Mouse (Mus musculus) limb, embryonic 12.5 days (tissue): ENCODE measurements around the gene Grb10. TPM values are rescaled to one million over a fixed set of nuclear protein-coding genes. Genes with fewer than 3 reads are reported as not detected.
A peak's percentile ranks its signal among the peaks of the same experiment; 100 is the strongest.

Experiments used
- ATAC-seq: fragments of 200-750 bp; cut with Nextera tagmentation; 2 replicates; pipeline ENCODE4 v1.8.0; 2017; ENCODE audit warnings: low read depth, moderate TSS enrichment; ENCODE audit not compliant: insufficient number of reproducible peaks, insufficient read depth, low FRiP score, low TSS enrichment
- H3K27ac ChIP-seq: fragments of 300-500 bp; sonication (generic); 2 replicates; pipeline ENCODE4 v1.5.1; 2016; ENCODE audit warnings: mild to moderate bottlenecking, moderate library complexity
- H3K27me3 ChIP-seq: fragments of 300-500 bp; sonication (generic); 2 replicates; pipeline ENCODE4 v1.6.1; 2016; ENCODE audit warnings: mild to moderate bottlenecking, moderate library complexity
- H3K36me3 ChIP-seq: fragments of 300-500 bp; sonication (generic); 2 replicates; pipeline ENCODE4 v1.6.1; 2016; ENCODE audit warnings: mild to moderate bottlenecking, moderate library complexity
- H3K4me1 ChIP-seq: fragments of 300-500 bp; sonication (generic); replicated peaks from 2 replicates; pipeline ENCODE4 v1.6.1; 2016
- H3K4me2 ChIP-seq: fragments of 300-500 bp; sonication (generic); 2 replicates; pipeline ENCODE4 v1.6.1; 2016; ENCODE audit warnings: mild to moderate bottlenecking, moderate library complexity
- H3K4me3 ChIP-seq: fragments of 300-500 bp; sonication (generic); replicated peaks from 2 replicates; pipeline ENCODE4 v1.5.1; 2016; ENCODE audit warnings: mild to moderate bottlenecking
- H3K9ac ChIP-seq: fragments of 300-500 bp; sonication (generic); replicated peaks from 2 replicates; pipeline ENCODE4 v1.6.1; 2016; ENCODE audit warnings: mild to moderate bottlenecking, moderate library complexity
- H3K9me3 ChIP-seq: fragments of 300-500 bp; sonication (generic); 2 replicates; pipeline ENCODE4 v1.6.1; 2016; ENCODE audit warnings: mild to moderate bottlenecking, moderate library complexity
- WGBS: fragments of 180-500 bp; shearing (Covaris S2); methylation state at CpG from one replicate; pipeline ENCODE4 v1.1.7; 2016; 5-methylcytosine and 5-hydroxymethylcytosine counted together
- polyA plus RNA-seq: library from polyadenylated mRNA; unstranded; fragments of >200 nt; fragmentation: Nextera tagmentation; extraction: Ambion mirVana; gene quantifications from 2 replicates; pipeline ENCODE4 v1.2.1, GENCODE M21; 2016

Gene Grb10
- polyA plus RNA-seq, 1 experiment from 2014 or later: 546 TPM

DNA sequence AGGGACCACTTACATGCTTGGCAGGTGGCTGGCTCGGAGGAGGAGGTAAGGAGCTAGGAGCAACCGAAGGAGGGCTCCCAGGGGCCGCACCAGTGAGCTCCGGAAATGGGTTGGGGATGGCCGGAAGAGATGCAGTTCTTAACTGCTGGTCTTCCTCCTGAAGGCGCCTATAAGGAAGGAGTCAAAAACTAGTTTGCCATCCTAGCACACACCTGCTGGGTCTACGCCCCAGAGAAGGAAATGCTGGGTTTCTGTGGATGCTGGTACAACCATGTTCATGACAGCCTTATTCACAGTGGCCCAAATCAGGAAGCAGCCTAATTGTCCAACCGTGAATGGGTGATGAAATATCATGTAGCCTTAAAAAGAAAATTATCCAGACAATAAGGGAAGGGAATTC is 71.0 kb downstream of the Grb10 start:
- H3K4me1 ChIP-seq: peaks cover 8% of the 10 kb centered on the region
- no peak overlapping the region for H3K9ac ChIP-seq
- no peaks in the 10 kb centered on the region for H3K27me3 ChIP-seq
- H3K9me3 ChIP-seq: 0 out of 2 replicates have a peak, but pooled peaks cover 6% of the 10 kb centered on the region
- no peak for ATAC-seq
- 93% methylated on average over 8 of the region's 8 CpGs for WGBS
- no peak overlapping the region for H3K4me3 ChIP-seq
- H3K27ac ChIP-seq: no peak overlapping the region
- no peak overlapping the region for H3K4me2 ChIP-seq
- H3K36me3 ChIP-seq: peaks cover 85% of the 10 kb centered on the region

DNA sequence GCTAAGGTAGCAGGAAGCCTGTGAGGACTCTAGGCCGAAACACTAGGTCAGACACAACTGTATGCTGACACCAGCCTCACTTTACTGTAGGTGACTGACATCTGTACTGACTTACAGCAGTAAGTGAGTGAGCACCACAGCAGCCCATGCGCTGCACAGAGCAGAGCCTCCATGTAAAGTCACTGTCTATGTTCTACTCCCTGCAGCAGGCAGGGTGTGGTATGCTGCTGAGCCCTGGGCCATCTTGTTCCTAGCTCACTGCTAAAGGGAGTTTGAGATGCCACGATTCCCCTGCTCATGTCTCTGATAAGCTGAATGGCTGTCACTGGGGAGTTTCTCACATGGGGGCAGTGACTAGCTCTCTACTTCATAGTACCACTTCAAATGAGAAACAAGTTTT is 72.3 kb downstream of the Grb10 start:
- Histone ChIP-seq H3K9ac (no peak overlapping the region), H3K4me1 (peaks cover 16% of the 10 kb centered on the region), H3K36me3 (peaks cover 73% of the 10 kb centered on the region), H3K27ac (peak overlapping the region; percentile 54; the same call in 1 of the 2 replicates), H3K4me3 (no peak overlapping the region), H3K9me3 (0 out of 2 replicates have a peak, but pooled peaks cover 2% of the 10 kb centered on the region), H3K27me3 (no peaks in the 10 kb centered on the region), H3K4me2 (no peak overlapping the region)
- 88% methylated on average over 3 of the region's 3 CpGs for WGBS
- ATAC-seq: no peak

GRCm38 (mm10) chr11:11965501-11966125 is 72.9 kb downstream of the Grb10 start:
- Histone ChIP-seq H3K4me3 (no peak overlapping the region), H3K27me3 (no peaks in the 10 kb centered on the region), H3K4me2 (no peak overlapping the region), H3K27ac (peak overlapping the region; percentile 54; the same call in 1 of the 2 replicates), H3K4me1 (peaks cover 22% of the 10 kb centered on the region), H3K9me3 (no peaks in the 10 kb centered on the region), H3K9ac (no peak overlapping the region), H3K36me3 (peaks cover 68% of the 10 kb centered on the region)
- WGBS: 74% methylated on average over 12 of the region's 12 CpGs
- no peak for ATAC-seq

DNA sequence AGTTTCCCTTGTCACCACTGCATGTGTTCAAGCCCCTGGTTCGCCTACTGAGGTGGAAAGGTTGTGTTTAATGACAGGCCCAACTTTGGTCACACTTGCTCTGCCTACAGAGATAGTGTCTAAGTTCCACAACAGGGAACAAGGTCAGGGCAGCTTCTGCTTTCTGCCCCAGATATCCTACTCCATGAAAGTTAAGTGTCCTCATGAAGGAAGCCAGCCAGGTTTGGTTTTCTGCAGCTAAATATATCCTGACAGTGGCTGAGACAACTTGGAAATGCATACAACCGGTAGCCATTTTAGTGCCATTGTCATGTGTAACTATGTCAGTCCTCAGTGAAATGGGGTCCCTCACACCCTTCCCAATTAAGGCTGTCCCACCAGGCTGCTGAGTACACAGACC is 73.8 kb downstream of the Grb10 start:
- Histone ChIP-seq H3K4me2 (no peak overlapping the region), H3K9ac (no peak overlapping the region), H3K27ac (0 out of 2 replicates have a peak overlapping the region, but pooled peaks have one; percentile 4), H3K4me1 (peaks cover 31% of the 10 kb centered on the region), H3K27me3 (no peaks in the 10 kb centered on the region), H3K9me3 (no peaks in the 10 kb centered on the region), H3K4me3 (no peak overlapping the region), H3K36me3 (peaks cover 66% of the 10 kb centered on the region)
- ATAC-seq: no peak
- 95% methylated on average over 2 of the region's 2 CpGs for WGBS

GRCm38 (mm10) chr11:11963587-11963986 is 74.9 kb downstream of the Grb10 start:
- Histone ChIP-seq H3K4me2 (no peak overlapping the region), H3K27me3 (no peaks in the 10 kb centered on the region), H3K4me3 (no peak overlapping the region), H3K27ac (0 out of 2 replicates have a peak overlapping the region, but pooled peaks have one; percentile 26), H3K36me3 (peaks cover 56% of the 10 kb centered on the region), H3K9ac (no peak overlapping the region), H3K4me1 (peaks cover 33% of the 10 kb centered on the region), H3K9me3 (no peaks in the 10 kb centered on the region)
- 75% methylated on average over 3 of the region's 3 CpGs for WGBS
- ATAC-seq: no peak

DNA sequence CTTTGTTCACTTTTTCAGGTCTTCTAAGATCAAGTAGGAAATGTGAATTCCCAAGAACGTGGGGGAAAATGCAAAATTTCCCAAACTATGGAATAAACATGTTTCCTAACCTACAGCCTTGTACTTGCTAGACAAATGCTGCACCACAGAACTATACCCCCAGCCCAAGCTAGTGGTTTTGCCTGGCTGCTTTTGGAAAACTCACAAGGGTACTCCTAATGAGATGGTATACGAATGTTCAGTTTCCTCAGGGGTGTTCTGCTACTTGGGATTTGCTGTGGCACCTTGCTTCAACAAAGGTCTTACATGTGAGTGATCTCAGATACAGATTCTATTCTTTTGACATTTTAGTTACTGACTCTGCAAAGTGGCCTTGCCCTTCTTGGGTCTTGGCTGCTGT is 75.4 kb downstream of the Grb10 start:
- H3K27ac ChIP-seq: peak overlapping the region; percentile 26; the same call in 1 of the 2 replicates
- peaks cover 51% of the 10 kb centered on the region for H3K36me3 ChIP-seq
- H3K4me2 ChIP-seq: no peak overlapping the region
- H3K4me3 ChIP-seq: no peak overlapping the region
- H3K27me3 ChIP-seq: no peaks in the 10 kb centered on the region
- no peak overlapping the region for H3K9ac ChIP-seq
- H3K4me1 ChIP-seq: peaks cover 33% of the 10 kb centered on the region
- H3K9me3 ChIP-seq: no peaks in the 10 kb centered on the region
- ATAC-seq: no peak
- WGBS: 81% methylated on average over 2 of the region's 2 CpGs

DNA sequence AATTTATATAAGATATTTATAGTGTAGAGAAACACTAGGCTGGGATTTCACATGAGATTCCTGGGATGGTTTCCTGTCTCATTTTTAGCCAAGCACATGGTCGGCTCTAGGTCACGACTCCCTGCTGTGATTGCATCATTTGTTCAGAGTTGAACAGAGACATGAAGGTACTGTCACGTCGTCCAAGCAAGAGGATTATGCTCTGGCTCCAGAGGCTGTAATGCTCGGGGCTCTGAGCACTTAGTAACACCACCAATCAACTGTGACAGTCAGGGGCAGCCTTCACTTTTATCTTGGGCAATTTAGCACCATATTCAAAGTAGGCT is 75.9 kb downstream of the Grb10 start:
- no peaks in the 10 kb centered on the region for H3K9me3 ChIP-seq
- H3K4me2 ChIP-seq: no peak overlapping the region
- 16% methylated on average over 5 of the region's 5 CpGs for WGBS
- H3K27ac ChIP-seq: no peak overlapping the region; the same call in 1 of the 2 replicates
- H3K4me3 ChIP-seq: no peak overlapping the region
- no peaks in the 10 kb centered on the region for H3K27me3 ChIP-seq
- H3K9ac ChIP-seq: no peak overlapping the region
- H3K36me3 ChIP-seq: peaks cover 49% of the 10 kb centered on the region
- no peak for ATAC-seq
- H3K4me1 ChIP-seq: peaks cover 33% of the 10 kb centered on the region

DNA sequence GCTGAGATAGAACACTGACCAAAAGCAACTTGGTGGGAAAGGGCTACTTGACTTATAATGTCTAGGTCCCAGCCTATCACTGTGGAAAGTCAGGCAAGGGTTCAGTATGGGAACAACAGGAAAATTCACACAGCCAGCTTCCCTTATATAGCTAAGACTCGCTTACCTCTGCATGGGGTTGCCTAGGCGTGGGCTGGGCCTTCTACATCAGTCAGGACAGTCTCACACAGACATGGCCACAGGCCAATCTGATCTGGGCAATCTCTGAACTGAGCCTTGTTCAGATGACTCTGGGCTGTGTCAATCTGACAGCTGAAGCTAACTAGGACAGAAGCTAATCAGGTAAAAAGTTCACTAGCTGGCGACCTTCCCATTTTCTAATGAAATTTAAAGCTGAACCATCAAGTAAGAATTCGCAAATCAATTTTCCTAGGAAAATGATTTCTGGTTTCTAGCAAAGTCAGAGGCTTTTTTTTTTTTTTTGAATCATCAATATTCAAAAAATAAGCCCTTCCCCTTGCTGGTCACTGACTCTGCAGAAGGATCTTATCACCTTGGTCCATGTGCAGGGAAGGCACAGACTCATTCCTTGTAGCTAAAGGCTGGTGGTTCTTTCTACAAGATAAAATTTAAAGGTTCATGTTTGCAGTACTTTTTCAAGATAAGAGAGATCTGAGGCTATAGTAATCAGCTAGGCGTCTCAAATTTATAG is 76.4 kb downstream of the Grb10 start:
- H3K27ac ChIP-seq: peak overlapping the region; percentile 81
- peaks cover 46% of the 10 kb centered on the region for H3K36me3 ChIP-seq
- no peak overlapping the region for H3K9ac ChIP-seq
- H3K9me3 ChIP-seq: no peaks in the 10 kb centered on the region
- H3K4me3 ChIP-seq: no peak overlapping the region
- 60% methylated on average over 5 of the region's 5 CpGs for WGBS
- peaks cover 33% of the 10 kb centered on the region for H3K4me1 ChIP-seq
- H3K4me2 ChIP-seq: no peak overlapping the region
- H3K27me3 ChIP-seq: no peaks in the 10 kb centered on the region
- ATAC-seq: no peak

DNA sequence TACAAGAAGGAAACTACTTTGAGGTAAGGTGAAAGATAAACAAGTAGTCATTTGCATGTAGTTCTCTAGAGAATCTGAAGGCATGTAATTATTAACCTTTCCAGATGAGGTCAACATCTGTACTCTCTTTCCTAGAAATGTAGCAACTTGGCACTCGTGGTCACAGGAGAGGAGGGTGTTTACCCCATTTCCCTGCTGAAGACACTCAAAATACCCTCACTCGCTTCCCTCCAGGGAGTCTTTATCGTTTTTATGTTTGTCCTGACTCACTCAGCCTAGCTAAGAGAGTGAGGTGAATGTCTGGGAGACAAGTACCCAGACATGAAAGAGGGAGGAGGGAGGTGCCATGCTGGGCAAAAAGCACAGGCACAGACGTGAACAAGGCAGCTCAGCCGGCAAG is 77.6 kb downstream of the Grb10 start:
- H3K9me3 ChIP-seq: no peaks in the 10 kb centered on the region
- H3K4me1 ChIP-seq: peaks cover 30% of the 10 kb centered on the region
- H3K9ac ChIP-seq: no peak overlapping the region
- peaks cover 35% of the 10 kb centered on the region for H3K36me3 ChIP-seq
- WGBS: 29% methylated on average over 5 of the region's 5 CpGs
- ATAC-seq: 0 out of 2 replicates have a peak, but pooled peaks have one; percentile 8
- H3K4me2 ChIP-seq: no peak overlapping the region
- H3K27ac ChIP-seq: peak overlapping the region; percentile 81
- H3K4me3 ChIP-seq: no peak overlapping the region
- no peaks in the 10 kb centered on the region for H3K27me3 ChIP-seq

- Histone ChIP-seq H3K36me3 (peaks cover 33% of the 10 kb centered on the region), H3K27ac (peak overlapping the region; percentile 81), H3K4me1 (peaks cover 36% of the 10 kb centered on the region), H3K4me3 (no peak overlapping the region), H3K27me3 (no peaks in the 10 kb centered on the region), H3K4me2 (no peak overlapping the region), H3K9me3 (no peaks in the 10 kb centered on the region), H3K9ac (no peak overlapping the region)
- WGBS: 82% methylated on average over 2 of the region's 2 CpGs
- ATAC-seq: no peak
Measured at GRCm38 (mm10) chr11:11960227-11960626, 78.3 kb downstream of the Grb10 start.

GRCm38 (mm10) chr11:11958479-11958878 is 80.0 kb downstream of the Grb10 start:
- Histone ChIP-seq H3K27me3 (no peaks in the 10 kb centered on the region), H3K4me1 (peaks cover 51% of the 10 kb centered on the region), H3K9me3 (no peaks in the 10 kb centered on the region), H3K4me3 (no peak overlapping the region), H3K9ac (no peak overlapping the region), H3K4me2 (no peak overlapping the region), H3K27ac (no peak overlapping the region), H3K36me3 (peaks cover 35% of the 10 kb centered on the region)
- 78% methylated on average over 2 of the region's 2 CpGs for WGBS
- ATAC-seq: no peak

- no peak overlapping the region for H3K9ac ChIP-seq
- H3K4me2 ChIP-seq: no peak overlapping the region
- no peaks in the 10 kb centered on the region for H3K9me3 ChIP-seq
- WGBS: 80% methylated on average over 2 of the region's 2 CpGs
- H3K36me3 ChIP-seq: peaks cover 32% of the 10 kb centered on the region
- no peak overlapping the region for H3K4me3 ChIP-seq
- H3K27ac ChIP-seq: no peak overlapping the region
- no peaks in the 10 kb centered on the region for H3K27me3 ChIP-seq
- no peak for ATAC-seq
- H3K4me1 ChIP-seq: peaks cover 51% of the 10 kb centered on the region
Measured at GRCm38 (mm10) chr11:11958061-11958361, 80.5 kb downstream of the Grb10 start.
